Mouse (Mus musculus) c-Kit-positive CD71-negative TER-119-negative erythroid progenitor cells, embryonic 14.5 days (primary cell): ENCODE measurements around the gene Glra1.
A peak's percentile ranks its signal among the peaks of the same experiment; 100 is the strongest.

Source experiments
- DNase-seq: peaks from one replicate; pipeline ENCODE4 v3.0.0-alpha.2; 2013; ENCODE audit warnings: low read depth

Gene Glra1

GRCm38 (mm10) chr11:55517666-55518065, 90.3 kb downstream of the Glra1 start:
- no peak for DNase-seq

- no peak for DNase-seq
These were observed 96.6 kb downstream of the Glra1 start for GRCm38 (mm10) chr11:55511374-55511773.

DNA sequence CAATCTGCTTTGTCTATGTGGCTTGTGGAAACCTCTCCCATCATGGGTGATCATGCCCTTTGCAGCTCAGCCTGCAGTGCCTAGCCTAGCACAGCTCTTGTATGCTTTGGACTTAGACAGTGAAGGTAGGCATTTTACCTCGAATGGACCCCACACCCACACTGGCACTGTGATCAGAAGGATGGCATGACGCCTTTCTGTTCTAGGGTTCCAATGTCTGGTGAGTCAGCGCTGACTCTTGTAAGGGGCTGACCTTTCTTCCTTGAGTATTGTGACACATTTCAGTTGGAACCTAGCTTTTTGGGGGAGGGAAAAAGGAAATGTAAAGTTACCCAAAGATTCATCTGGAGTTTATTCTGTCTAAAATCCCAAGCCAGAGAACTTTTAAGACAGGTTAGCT, 102.5 kb downstream of the Glra1 start:
- DNase-seq, result no peak

GRCm38 (mm10) chr11:55502886-55503285, 105.1 kb downstream of the Glra1 start:
- DNase-seq, result no peak

DNA sequence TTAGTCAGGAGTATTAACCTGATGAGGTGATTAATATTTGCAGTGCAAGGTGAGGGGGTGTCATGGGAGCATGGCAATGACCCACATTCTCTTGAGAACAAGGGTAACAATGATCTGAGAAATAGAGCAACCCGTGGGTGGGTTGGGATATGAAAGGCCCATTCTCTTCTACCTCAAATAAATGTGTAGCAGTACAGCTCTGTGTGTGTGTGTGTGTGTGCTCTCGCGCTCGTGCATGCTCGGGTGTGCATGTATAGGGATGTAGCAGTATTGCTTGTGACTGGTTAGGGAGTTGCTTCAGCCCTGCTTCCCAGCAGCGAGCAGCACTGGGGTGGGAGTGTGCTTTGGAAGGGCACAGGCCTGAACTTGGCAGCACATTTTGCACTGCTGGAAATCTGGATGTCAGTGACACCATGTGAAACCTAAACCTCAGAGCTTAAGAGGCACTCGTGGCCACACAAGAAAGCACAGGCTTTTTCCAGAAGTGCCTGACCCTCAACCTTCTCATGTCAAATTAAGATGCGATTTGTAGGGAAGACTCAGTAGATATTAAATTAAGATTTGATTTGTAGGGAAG, 106.0 kb downstream of the Glra1 start:
- DNase-seq, result no peak

- DNase-seq, result peak; percentile 38
These were observed 110.1 kb downstream of the Glra1 start for GRCm38 (mm10) chr11:55497885-55498284.

GRCm38 (mm10) chr11:55496158-55496557, 111.8 kb downstream of the Glra1 start:
- DNase-seq, result no peak

DNA sequence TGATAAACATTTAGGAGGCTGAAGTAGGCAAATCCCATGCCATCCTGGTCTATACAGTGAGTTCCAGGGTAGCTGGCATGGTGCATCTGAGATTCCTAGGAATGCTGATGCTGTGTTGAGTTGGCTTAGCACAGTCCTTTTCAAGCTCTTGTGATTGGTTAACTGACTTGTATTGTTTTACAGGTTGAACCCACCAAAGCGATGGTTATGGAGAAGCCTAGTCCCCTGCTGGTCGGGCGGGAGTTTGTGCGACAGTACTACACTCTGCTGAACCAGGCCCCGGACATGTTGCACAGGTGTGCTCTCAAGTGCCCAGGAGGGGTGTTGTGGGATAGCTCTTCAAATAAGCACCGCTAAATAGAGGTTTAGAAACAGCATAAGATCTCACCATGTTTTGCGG, 122.6 kb downstream of the Glra1 start:
- DNase-seq, result no peak

- DNase-seq, result no peak
These were observed 134.8 kb downstream of the Glra1 start for GRCm38 (mm10) chr11:55473219-55473618.

DNA sequence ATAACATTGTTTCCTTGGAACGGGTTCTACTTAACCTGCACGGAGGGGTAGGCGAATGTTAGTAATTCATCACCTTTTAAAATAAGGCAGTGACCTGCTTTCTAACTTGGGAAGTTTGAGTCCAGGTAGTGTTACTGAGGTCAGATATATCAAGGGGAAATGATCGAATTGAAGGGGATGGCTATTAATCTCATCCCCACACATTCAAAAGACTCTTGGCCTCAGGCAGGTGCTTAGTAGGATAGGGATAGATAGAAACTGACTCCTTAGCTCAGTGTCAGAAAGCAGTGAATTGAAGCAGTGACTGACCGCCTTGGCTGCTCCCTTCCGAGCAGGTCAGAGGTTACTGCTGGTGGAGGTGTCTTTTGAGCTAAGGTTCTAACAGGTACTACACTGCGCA, 136.5 kb downstream of the Glra1 start:
- DNase-seq, result no peak

GRCm38 (mm10) chr11:55470761-55471160, 137.2 kb downstream of the Glra1 start:
- no peak for DNase-seq

GRCm38 (mm10) chr11:55469923-55470691, 137.9 kb downstream of the Glra1 start:
- DNase-seq, result no peak

GRCm38 (mm10) chr11:55469048-55469843, 138.8 kb downstream of the Glra1 start, which contains the start of gene G3bp1:
Gene G3bp1, plus strand, starts transcription at chr11:55469685.
- peak; percentile 96 for DNase-seq

DNA sequence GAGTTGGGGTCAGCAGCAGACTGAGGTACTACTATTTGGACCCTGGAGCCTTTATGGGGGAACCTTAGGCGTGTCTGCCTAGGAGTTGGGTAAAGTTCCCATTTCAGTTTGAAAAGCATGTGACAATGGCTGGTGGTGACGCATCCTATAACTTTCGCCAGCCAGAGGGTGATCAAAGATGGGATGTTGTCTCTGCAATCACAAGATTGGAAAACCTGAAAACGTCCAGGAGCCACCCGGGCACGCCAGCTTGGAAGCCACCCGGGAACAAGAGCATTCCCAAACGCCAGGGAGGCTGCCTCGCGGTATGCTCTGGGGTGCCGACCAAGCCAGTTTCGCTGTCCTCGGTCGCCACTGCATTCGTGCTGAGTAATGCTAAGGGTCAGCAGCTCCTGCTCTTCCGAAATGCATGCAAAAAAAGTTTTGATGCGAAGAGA, 139.4 kb downstream of the Glra1 start:
- DNase-seq, result no peak

DNA sequence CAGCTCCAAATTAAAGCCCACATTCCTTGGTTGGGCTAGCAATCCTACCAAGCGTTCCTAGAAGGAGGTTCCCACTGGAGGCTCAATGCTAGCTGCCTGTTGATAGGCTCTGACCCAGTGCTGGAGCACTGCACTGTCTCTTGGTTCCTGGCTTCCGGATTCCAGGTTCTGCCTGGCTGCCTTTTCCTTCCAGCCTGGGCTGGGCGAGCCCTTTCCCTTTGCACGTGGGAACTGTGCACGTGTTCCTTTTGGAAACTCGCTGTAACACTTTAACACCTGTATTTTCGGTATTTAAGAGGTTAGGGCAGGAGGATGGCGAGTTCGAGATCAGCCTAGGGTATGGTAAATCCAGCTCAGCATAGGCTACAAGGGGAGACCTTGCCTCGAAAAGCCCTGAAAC, 140.0 kb downstream of the Glra1 start:
- DNase-seq, result no peak

DNA sequence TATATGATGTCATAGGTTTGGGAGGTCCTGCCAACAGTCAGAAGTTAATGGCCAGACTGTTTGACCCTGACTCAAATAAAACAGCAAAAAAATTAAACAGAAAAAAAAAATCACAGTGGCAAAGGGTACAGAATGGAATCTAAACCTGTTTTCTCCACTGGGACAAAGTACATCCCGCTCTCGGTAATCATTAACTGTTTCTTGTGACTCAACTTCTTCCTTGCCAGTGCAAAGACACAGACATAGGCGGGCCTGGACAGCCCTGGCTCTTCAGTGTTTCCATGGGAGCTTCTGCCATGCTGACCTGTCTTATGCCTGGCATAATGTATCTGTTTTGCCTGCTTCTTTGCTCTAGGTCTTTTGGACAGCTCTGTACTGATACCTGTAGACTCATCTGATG, 142.8 kb downstream of the Glra1 start:
- no peak for DNase-seq

GRCm38 (mm10) chr11:55464707-55465106, 143.3 kb downstream of the Glra1 start:
- DNase-seq, result no peak
